Mouse (Mus musculus) left cerebral cortex, postnatal 36 days (tissue): ENCODE measurements around the gene Ryr3. TPM values are rescaled to one million over a fixed set of nuclear protein-coding genes. Genes with fewer than 3 reads are reported as not detected.

Experiments used
- DNase-seq, 2 experiments: peaks; one replicate each; pipeline ENCODE4 v3.0.0; 2021 to 2022; ENCODE audit warnings: low spot score in 2 of 2, mixed read lengths in 1 of 2
- intact Hi-C: fragments of 180-260 bp; cut with DNase I; formaldehyde crosslinking; loops from one replicate; pipeline ENCODE4 v1.15.1; 2025
- total RNA-seq, 2 experiments: library from RNA; stranded (reverse); gene quantifications; 2 replicates each; pipeline ENCODE4 v1.2.3; 2021

The Ryr3 gene
- total RNA-seq, 2 experiments from 2014 or later: 23.0 to 39.3 TPM

- DNase-seq: no peak
- intact Hi-C loops: no loop called here
These were observed 249.9 kb downstream of the Ryr3 start for GRCm38 (mm10) chr2:112966807-112967625.

- intact Hi-C loops: no loop called here
- no peak for DNase-seq
These were observed 268.0 kb downstream of the Ryr3 start for GRCm38 (mm10) chr2:112948931-112949330.

GRCm38 (mm10) chr2:112931776-112932175, 285.1 kb downstream of the Ryr3 start:
- intact Hi-C loops: no loop called here
- no peak for DNase-seq

- no peak for DNase-seq
- intact Hi-C loops: no loop called here
These were observed 303.1 kb downstream of the Ryr3 start for GRCm38 (mm10) chr2:112913796-112914195.

GRCm38 (mm10) chr2:112912611-112913010, 304.3 kb downstream of the Ryr3 start:
- DNase-seq: no peak
- intact Hi-C loops: no loop called here

GRCm38 (mm10) chr2:112910579-112910978, 306.3 kb downstream of the Ryr3 start:
- intact Hi-C loops: no loop called here
- DNase-seq: peak in 1 of 2 experiments; percentile 9

- DNase-seq: no peak
These were observed 307.8 kb downstream of the Ryr3 start for GRCm38 (mm10) chr2:112909142-112909541.

GRCm38 (mm10) chr2:112900747-112901146, 316.1 kb downstream of the Ryr3 start:
- intact Hi-C loops: no loop called here

More at GRCm38 (mm10) chr2:112909142-112909541, 307.8 kb downstream of the Ryr3 start:
- intact Hi-C loops: no loop called here

GRCm38 (mm10) chr2:112884456-112885114, 332.3 kb downstream of the Ryr3 start:
- no peak for DNase-seq
- intact Hi-C loops: no loop called here

More at GRCm38 (mm10) chr2:112900747-112901146, 316.1 kb downstream of the Ryr3 start:
- DNase-seq: no peak

- DNase-seq: no peak
- intact Hi-C loops: no loop called here
These were observed 335.1 kb downstream of the Ryr3 start for GRCm38 (mm10) chr2:112881805-112882204.

- intact Hi-C loops: no loop called here
- DNase-seq: no peak
These were observed 335.5 kb downstream of the Ryr3 start for GRCm38 (mm10) chr2:112881376-112881775.

- no peak for DNase-seq
- intact Hi-C loops: no loop called here
These were observed 339.5 kb downstream of the Ryr3 start for GRCm38 (mm10) chr2:112877404-112877803.

GRCm38 (mm10) chr2:112866043-112866551, 350.8 kb downstream of the Ryr3 start:
- intact Hi-C loops: no loop called here
- DNase-seq: no peak

- peak in 1 of 2 experiments; percentile 13 for DNase-seq
- intact Hi-C loops: no loop called here
These were observed 355.1 kb downstream of the Ryr3 start for GRCm38 (mm10) chr2:112861792-112862191.

- DNase-seq: no peak
- intact Hi-C loops: no loop called here
These were observed 371.0 kb downstream of the Ryr3 start for GRCm38 (mm10) chr2:112845583-112846512.

GRCm38 (mm10) chr2:112842877-112843276, 374.0 kb downstream of the Ryr3 start:
- intact Hi-C loops: no loop called here
- DNase-seq: no peak

GRCm38 (mm10) chr2:112831423-112832305, 385.2 kb downstream of the Ryr3 start:
- no peak for DNase-seq

GRCm38 (mm10) chr2:112826571-112826970, 390.3 kb downstream of the Ryr3 start:
- intact Hi-C loops: no loop called here
- no peak for DNase-seq

More at GRCm38 (mm10) chr2:112831423-112832305, 385.2 kb downstream of the Ryr3 start:
- intact Hi-C loops: no loop called here

- no peak for DNase-seq
These were observed 394.2 kb downstream of the Ryr3 start for GRCm38 (mm10) chr2:112822721-112823120.

More at GRCm38 (mm10) chr2:112822721-112823120, 394.2 kb downstream of the Ryr3 start:
- intact Hi-C loops: no loop called here
